Mouse (Mus musculus): ENCODE data around the gene Tas2r117. TPM values are rescaled to one million over a fixed set of nuclear protein-coding genes. Genes with fewer than 3 reads are reported as not detected.

Gene Tas2r117
- not detected in 2 replicates for polyA plus RNA-seq (2015; fragmentation: Nextera tagmentation; extraction: Ambion mirVana)

- ATAC-seq (ENCODE audit: insufficient number of reproducible peaks, low FRiP score, low TSS enrichment, low read depth), result no peak
- WGBS, result 81% methylated on average over 1 of the region's 1 CpGs
- no peaks in the 10 kb centered on the region for H3K27me3 ChIP-seq
- no peak within 1 kb of the TSS for H3K27ac ChIP-seq
- H3K36me3 ChIP-seq, result no peaks in the 10 kb centered on the region
- H3K4me1 ChIP-seq, result no peaks in the 10 kb centered on the region
- no peak within 1 kb of the TSS for H3K4me3 ChIP-seq
- H3K4me2 ChIP-seq, result no peak within 1 kb of the TSS
- H3K9ac ChIP-seq, result no peak within 1 kb of the TSS
- H3K9me3 ChIP-seq, result no peaks in the 10 kb centered on the region
Measured at GRCm38 (mm10) chr6:132802518-132802917, at the start of gene Tas2r117. Gene Tas2r117, plus strand, starts transcription at chr6:132802818.

- Histone ChIP-seq H3K4me3 (no peak within 1 kb of the TSS), H3K27me3 (no peaks in the 10 kb centered on the region), H3K27ac (no peak within 1 kb of the TSS), H3K4me2 (no peak within 1 kb of the TSS), H3K36me3 (no peaks in the 10 kb centered on the region), H3K9ac (no peak within 1 kb of the TSS), H3K4me1 (no peaks in the 10 kb centered on the region), H3K9me3 (no peaks in the 10 kb centered on the region)
- no peak for ATAC-seq (ENCODE audit: insufficient number of reproducible peaks, low FRiP score, low TSS enrichment, low read depth)
- 94% methylated on average over 1 of the region's 1 CpGs for WGBS
Measured at GRCm38 (mm10) chr6:132754430-132754829, 48.2 kb upstream of the Tas2r117 start, which contains the start of gene Tas2r124. Gene Tas2r124, plus strand, starts transcription at chr6:132754730.

DNA sequence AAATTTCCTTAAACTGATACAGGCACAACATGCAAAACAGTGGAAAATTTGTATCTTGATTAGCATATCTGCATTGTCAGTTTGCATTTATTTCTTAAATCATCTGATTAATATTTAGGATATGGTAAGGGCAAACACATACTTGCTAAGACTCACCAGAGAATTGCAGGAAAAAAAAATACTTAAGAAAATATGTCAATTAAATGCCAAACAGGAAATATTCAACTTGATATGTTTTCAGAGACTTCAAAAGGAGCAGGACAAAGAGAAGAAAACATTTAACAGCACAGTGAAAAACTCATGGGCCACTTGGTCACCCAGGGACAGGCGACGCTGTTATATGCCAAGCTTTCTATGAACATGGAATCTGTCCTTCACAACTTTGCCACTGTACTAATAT, 40.8 kb upstream of the Tas2r117 start, which contains the start of gene Tas2r102:
TSS of gene Tas2r102 (plus strand) at position 301 of the 400 bp plus-strand sequence.
- ATAC-seq (ENCODE audit: insufficient number of reproducible peaks, low FRiP score, low TSS enrichment, low read depth), result no peak
- Histone ChIP-seq H3K36me3 (no peaks in the 10 kb centered on the region), H3K4me3 (no peak within 1 kb of the TSS), H3K9me3 (no peaks in the 10 kb centered on the region), H3K27me3 (no peaks in the 10 kb centered on the region), H3K9ac (no peak within 1 kb of the TSS), H3K27ac (no peak within 1 kb of the TSS), H3K4me1 (no peaks in the 10 kb centered on the region), H3K4me2 (no peak within 1 kb of the TSS)
- WGBS, result 88% methylated on average over 2 of the region's 2 CpGs

DNA sequence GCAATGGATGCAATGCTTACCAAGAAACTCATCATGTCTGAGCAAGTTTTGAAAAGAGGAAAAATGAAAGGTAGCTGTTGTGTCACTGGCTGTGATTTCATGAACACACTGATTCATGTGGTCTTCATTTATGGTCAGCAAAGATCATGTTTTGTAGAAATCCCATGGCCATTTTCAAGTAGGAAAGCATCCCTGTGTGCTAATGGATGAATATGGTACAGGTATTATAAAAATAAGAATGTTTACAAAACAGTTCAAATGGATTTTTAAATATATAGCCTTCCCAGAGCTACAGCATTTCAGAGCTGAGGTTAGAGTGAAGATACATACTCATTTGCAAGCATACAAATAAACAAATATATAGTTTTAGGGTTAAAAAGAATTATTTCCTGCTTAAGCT, 24.6 kb upstream of the Tas2r117 start, which contains the start of gene Tas2r136:
TSS of gene Tas2r136 (minus strand) at position 101 of the 400 bp plus-strand sequence.
- Histone ChIP-seq H3K9me3 (no peaks in the 10 kb centered on the region), H3K9ac (no peak within 1 kb of the TSS), H3K4me2 (no peak within 1 kb of the TSS), H3K4me3 (no peak within 1 kb of the TSS), H3K27me3 (no peaks in the 10 kb centered on the region), H3K27ac (no peak within 1 kb of the TSS), H3K36me3 (no peaks in the 10 kb centered on the region), H3K4me1 (no peaks in the 10 kb centered on the region)
- ATAC-seq (ENCODE audit: insufficient number of reproducible peaks, low FRiP score, low TSS enrichment, low read depth), result no peak

- Histone ChIP-seq H3K4me1 (no peaks in the 10 kb centered on the region), H3K27me3 (no peaks in the 10 kb centered on the region), H3K36me3 (no peaks in the 10 kb centered on the region), H3K4me2 (no peak overlapping the region), H3K4me3 (no peak overlapping the region), H3K9me3 (0 out of 2 replicates have a peak, but pooled peaks cover 4% of the 10 kb centered on the region), H3K27ac (no peak overlapping the region), H3K9ac (no peak overlapping the region)
- WGBS, result 18% methylated on average over 1 of the region's 1 CpGs
- ATAC-seq (ENCODE audit: insufficient number of reproducible peaks, low FRiP score, low TSS enrichment, low read depth), result no peak
Measured at GRCm38 (mm10) chr6:132795393-132795792, 7.2 kb upstream of the Tas2r117 start.

GRCm38 (mm10) chr6:132846842-132847241, 44.2 kb downstream of the Tas2r117 start, which contains the start of gene Tas2r123:
Gene Tas2r123, plus strand, starts transcription at chr6:132847142.
- 81% methylated on average over 1 of the region's 1 CpGs for WGBS
- H3K27me3 ChIP-seq, result no peaks in the 10 kb centered on the region
- no peak within 1 kb of the TSS for H3K9ac ChIP-seq
- no peak within 1 kb of the TSS for H3K4me2 ChIP-seq
- H3K27ac ChIP-seq, result no peak within 1 kb of the TSS
- ATAC-seq (ENCODE audit: insufficient number of reproducible peaks, low FRiP score, low TSS enrichment, low read depth), result no peak
- H3K9me3 ChIP-seq, result no peaks in the 10 kb centered on the region; the same call in 1 of the 2 replicates
- no peaks in the 10 kb centered on the region for H3K36me3 ChIP-seq
- H3K4me1 ChIP-seq, result no peaks in the 10 kb centered on the region
- no peak within 1 kb of the TSS for H3K4me3 ChIP-seq

Other genes with a start within 250 kb of the Tas2r117 start
- not detected in 2 replicates for gene Prh1, start 233.0 kb upstream of the Tas2r117 start, polyA plus RNA-seq (2015; fragmentation: Nextera tagmentation; extraction: Ambion mirVana)
- gene Prp2, start 206.9 kb upstream of the Tas2r117 start, polyA plus RNA-seq (2015; fragmentation: Nextera tagmentation; extraction: Ambion mirVana), result not detected in 2 replicates
- not detected in 2 replicates for gene A630073D07Rik, start 151.3 kb upstream of the Tas2r117 start, polyA plus RNA-seq (2015; fragmentation: Nextera tagmentation; extraction: Ambion mirVana)
- not detected in 2 replicates for gene Tas2r120, start 145.9 kb upstream of the Tas2r117 start, polyA plus RNA-seq (2015; fragmentation: Nextera tagmentation; extraction: Ambion mirVana)
- not detected in 2 replicates for gene Tas2r121, start 101.8 kb upstream of the Tas2r117 start, polyA plus RNA-seq (2015; fragmentation: Nextera tagmentation; extraction: Ambion mirVana)
- not detected in 2 replicates for gene Tas2r122, start 90.9 kb upstream of the Tas2r117 start, polyA plus RNA-seq (2015; fragmentation: Nextera tagmentation; extraction: Ambion mirVana)
- not detected in 2 replicates for gene Tas2r115, start 64.8 kb upstream of the Tas2r117 start, polyA plus RNA-seq (2015; fragmentation: Nextera tagmentation; extraction: Ambion mirVana)
- gene Tas2r124, start 48.1 kb upstream of the Tas2r117 start, polyA plus RNA-seq (2015; fragmentation: Nextera tagmentation; extraction: Ambion mirVana), result not detected in 2 replicates
- not detected in 2 replicates for gene Tas2r102, start 40.7 kb upstream of the Tas2r117 start, polyA plus RNA-seq (2015; fragmentation: Nextera tagmentation; extraction: Ambion mirVana)
- not detected in 2 replicates for gene Tas2r136, start 24.7 kb upstream of the Tas2r117 start, polyA plus RNA-seq (2015; fragmentation: Nextera tagmentation; extraction: Ambion mirVana)
- gene Tas2r123, start 44.3 kb downstream of the Tas2r117 start, polyA plus RNA-seq (2015; fragmentation: Nextera tagmentation; extraction: Ambion mirVana), result not detected in 2 replicates
- not detected in 2 replicates for gene Tas2r116, start 52.6 kb downstream of the Tas2r117 start, polyA plus RNA-seq (2015; fragmentation: Nextera tagmentation; extraction: Ambion mirVana)
- not detected in 2 replicates for gene Tas2r110, start 65.2 kb downstream of the Tas2r117 start, polyA plus RNA-seq (2015; fragmentation: Nextera tagmentation; extraction: Ambion mirVana)
- gene Tas2r113, start 90.2 kb downstream of the Tas2r117 start, polyA plus RNA-seq (2015; fragmentation: Nextera tagmentation; extraction: Ambion mirVana), result not detected in 2 replicates
- gene Tas2r125, start 106.8 kb downstream of the Tas2r117 start, polyA plus RNA-seq (2015; fragmentation: Nextera tagmentation; extraction: Ambion mirVana), result not detected in 2 replicates
- gene Tas2r129, start 148.3 kb downstream of the Tas2r117 start, polyA plus RNA-seq (2015; fragmentation: Nextera tagmentation; extraction: Ambion mirVana), result not detected in 2 replicates
- gene Tas2r131, start 155.1 kb downstream of the Tas2r117 start, polyA plus RNA-seq (2015; fragmentation: Nextera tagmentation; extraction: Ambion mirVana), result not detected in 2 replicates
- gene Tas2r109, start 178.1 kb downstream of the Tas2r117 start, polyA plus RNA-seq (2015; fragmentation: Nextera tagmentation; extraction: Ambion mirVana), result not detected in 2 replicates
- not detected in 2 replicates for gene Tas2r103, start 234.3 kb downstream of the Tas2r117 start, polyA plus RNA-seq (2015; fragmentation: Nextera tagmentation; extraction: Ambion mirVana)